Mouse (Mus musculus) C2C12 (cell line): ENCODE data around the gene S100a3. TPM values are rescaled to one million over a fixed set of nuclear protein-coding genes. Genes with fewer than 3 reads are reported as not detected.

Source experiments
- H3K27me3 ChIP-seq: one replicate; pipeline ENCODE4 v1.6.1; 2011; ENCODE audit not compliant: control insufficient read depth, insufficient read depth, insufficient read length
- H3K36me3 ChIP-seq: one replicate; pipeline ENCODE4 v1.6.1; 2011; ENCODE audit not compliant: control insufficient read depth, insufficient read depth
- H3K4me3 ChIP-seq: one replicate; pipeline ENCODE4 v1.5.1; 2011; ENCODE audit warnings: mild to moderate bottlenecking, control low read depth; ENCODE audit not compliant: poor library complexity, insufficient read depth, severe bottlenecking
- H3K79me2 ChIP-seq: one replicate; pipeline ENCODE4 v1.6.1; 2011; ENCODE audit not compliant: control insufficient read depth, insufficient read depth
- H3K79me3 ChIP-seq: one replicate; pipeline ENCODE4 v1.6.1; 2011; ENCODE audit warnings: low read depth, control low read depth
- H3ac ChIP-seq: one replicate; pipeline ENCODE3; 2011; ENCODE audit warnings: low read depth; ENCODE audit not compliant: control insufficient read depth, insufficient read length
- CEBPB ChIP-seq: IDR thresholded peaks from one replicate; pipeline ENCODE4 v1.6.1; 2011; ENCODE audit warnings: low read depth, mild to moderate bottlenecking, control low read depth, moderate library complexity
- CTCF ChIP-seq: IDR thresholded peaks from one replicate; pipeline ENCODE4 v1.5.1; 2011; ENCODE audit not compliant: control insufficient read depth, insufficient read depth, insufficient read length
- FOSL1 ChIP-seq: IDR thresholded peaks from one replicate; pipeline ENCODE4 v1.8.0; 2011; ENCODE audit warnings: mild to moderate bottlenecking, low read length; ENCODE audit not compliant: poor library complexity, insufficient read depth, severe bottlenecking
- MAX ChIP-seq: IDR thresholded peaks from one replicate; pipeline ENCODE4 v1.6.1; 2011; ENCODE audit warnings: mild to moderate bottlenecking, control low read depth
- MYOD1 ChIP-seq: IDR thresholded peaks from one replicate; pipeline ENCODE4 v1.6.1; 2011; ENCODE audit warnings: low read depth; ENCODE audit not compliant: control insufficient read depth, insufficient read length
- MYOG ChIP-seq: IDR thresholded peaks from one replicate; pipeline ENCODE4 v1.6.1; 2011; ENCODE audit not compliant: control insufficient read depth, insufficient read length; ENCODE audit errors: extremely low read depth
- USF1 ChIP-seq: IDR thresholded peaks from one replicate; pipeline ENCODE4 v1.6.1; 2011; ENCODE audit warnings: low read depth, mild to moderate bottlenecking, control low read depth, moderate library complexity
- polyA plus RNA-seq: library from polyadenylated mRNA; unstranded; fragments of >200 nt; fragmentation: generic; extraction: Trizol; gene quantifications from one replicate; pipeline ENCODE4 v1.2.1, GENCODE M21; 2012; ENCODE audit warnings: missing spikeins

Gene S100a3
- polyA plus RNA-seq, 1 experiment: 22.0 TPM

DNA sequence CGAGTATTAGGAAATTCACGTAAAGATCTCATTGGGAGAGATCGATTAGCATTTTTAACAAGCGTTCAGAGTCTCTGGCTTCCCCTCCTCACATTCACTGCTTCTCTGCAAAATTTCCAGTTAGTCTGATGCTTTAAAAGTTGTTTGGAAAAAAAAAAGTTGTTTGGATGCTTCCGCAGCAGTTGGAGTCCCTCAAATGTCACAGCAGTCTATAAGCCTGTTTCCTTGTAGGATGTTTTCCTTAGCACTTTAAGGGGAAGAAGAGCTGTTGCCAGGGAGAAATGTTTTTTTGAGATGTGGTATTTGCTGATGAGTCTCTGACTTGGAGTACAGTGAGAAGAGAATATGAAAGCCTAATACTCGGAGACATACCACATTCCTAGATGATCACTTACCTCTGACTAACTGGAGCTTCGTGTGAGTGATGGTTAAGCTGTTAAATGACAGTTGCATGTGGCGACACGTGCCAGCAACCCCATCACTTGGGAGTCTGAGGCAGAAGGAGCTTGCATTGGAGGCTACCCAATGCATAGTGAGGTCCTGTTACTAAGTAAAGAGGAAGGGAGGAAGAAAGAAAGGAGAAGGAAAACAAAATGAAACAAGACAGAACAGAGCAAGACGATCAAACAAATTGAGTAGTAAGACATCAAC is 16.1 kb downstream of the S100a3 start:
- Histone ChIP-seq H3K4me3 (no peak overlapping the region), H3K27me3 (no peaks in the 10 kb centered on the region), H3K79me2 (no peaks in the 10 kb centered on the region), H3K79me3 (no peaks in the 10 kb centered on the region), H3ac (no peak overlapping the region), H3K36me3 (no peaks in the 10 kb centered on the region)
- peak; percentile 48 for TF ChIP-seq USF1
- TF ChIP-seq CTCF: no peak
- TF ChIP-seq FOSL1: no peak
- TF ChIP-seq MAX: peak; percentile 91
- TF ChIP-seq MYOD1: peak; percentile 52

DNA sequence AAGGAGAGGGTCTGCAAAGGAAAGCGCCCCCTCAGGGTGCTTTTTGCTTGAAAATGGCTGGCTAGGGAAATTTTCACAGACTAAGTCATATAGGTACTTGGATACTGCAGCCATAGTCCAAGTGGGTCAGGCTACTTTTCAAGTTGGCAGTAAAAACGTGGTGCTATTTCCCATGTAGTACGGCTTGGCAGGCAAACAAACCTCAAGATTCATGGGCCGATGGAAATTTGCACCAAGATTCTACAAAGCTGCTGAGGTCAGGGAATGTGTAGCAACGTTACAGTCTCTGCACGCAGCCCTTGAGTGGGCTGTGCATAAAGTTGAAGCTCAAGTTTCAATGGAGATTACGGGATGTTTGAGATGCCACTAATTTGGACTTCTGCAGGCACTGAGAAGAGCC is 19.1 kb downstream of the S100a3 start:
- Histone ChIP-seq H3K36me3 (no peaks in the 10 kb centered on the region), H3K79me2 (no peaks in the 10 kb centered on the region), H3ac (no peak overlapping the region), H3K27me3 (no peaks in the 10 kb centered on the region), H3K79me3 (no peaks in the 10 kb centered on the region), H3K4me3 (no peak overlapping the region)
- TF ChIP-seq MYOG (no peak), CTCF (no peak), MAX (no peak), CEBPB (no peak), USF1 (no peak), MYOD1 (no peak), FOSL1 (no peak)

DNA sequence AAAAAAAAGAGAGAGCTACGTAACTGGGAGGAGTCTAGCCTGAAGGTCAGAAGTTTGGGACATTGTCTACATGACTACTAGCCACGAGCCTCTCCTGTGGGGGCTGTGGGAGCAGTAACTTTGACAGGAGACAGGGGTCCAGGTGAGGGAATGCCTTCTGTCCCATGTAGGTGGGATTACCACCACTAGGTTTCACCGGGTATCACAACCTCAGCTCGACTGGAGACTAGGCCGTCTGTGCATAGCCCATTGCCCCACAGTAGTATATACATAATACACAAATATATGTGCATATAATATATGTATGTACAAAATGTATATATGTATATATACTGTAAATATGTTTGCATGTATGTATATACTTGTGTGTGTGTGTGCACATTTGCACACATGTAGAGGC is 20.8 kb downstream of the S100a3 start:
- H3K79me3 ChIP-seq: no peaks in the 10 kb centered on the region
- H3K4me3 ChIP-seq: no peak overlapping the region
- no peak for TF ChIP-seq MYOG
- TF ChIP-seq CTCF: no peak
- TF ChIP-seq USF1: no peak
- TF ChIP-seq MYOD1: no peak
- TF ChIP-seq MAX: no peak
- TF ChIP-seq FOSL1: no peak
- no peak overlapping the region for H3ac ChIP-seq
- H3K27me3 ChIP-seq: no peaks in the 10 kb centered on the region
- H3K36me3 ChIP-seq: no peaks in the 10 kb centered on the region
- H3K79me2 ChIP-seq: no peaks in the 10 kb centered on the region

DNA sequence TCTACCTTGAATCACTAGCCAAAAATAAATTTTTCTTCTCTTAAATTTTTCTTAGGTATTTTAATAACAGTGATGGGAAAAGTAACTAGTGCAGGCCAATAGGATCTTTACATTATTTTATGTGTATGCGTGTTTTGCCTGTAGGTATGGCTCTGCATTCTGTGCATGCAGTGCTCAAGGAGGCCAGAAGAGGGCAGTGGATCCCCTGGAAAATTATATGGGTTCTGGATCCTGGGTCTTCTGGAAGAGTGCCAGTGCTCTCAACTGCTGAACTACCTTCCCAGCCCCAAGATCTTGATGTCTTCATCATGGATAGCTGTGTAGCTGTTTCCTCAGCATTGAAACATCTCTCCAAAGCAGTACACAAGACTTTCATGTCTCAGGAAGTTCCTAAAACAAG is 21.8 kb downstream of the S100a3 start:
- Histone ChIP-seq H3K79me3 (no peaks in the 10 kb centered on the region), H3K4me3 (no peak overlapping the region), H3K27me3 (no peaks in the 10 kb centered on the region), H3K36me3 (no peaks in the 10 kb centered on the region), H3K79me2 (no peaks in the 10 kb centered on the region), H3ac (no peak overlapping the region)
- TF ChIP-seq USF1 (no peak), CEBPB (no peak), CTCF (no peak), MYOG (no peak), FOSL1 (no peak), MYOD1 (no peak), MAX (no peak)

DNA sequence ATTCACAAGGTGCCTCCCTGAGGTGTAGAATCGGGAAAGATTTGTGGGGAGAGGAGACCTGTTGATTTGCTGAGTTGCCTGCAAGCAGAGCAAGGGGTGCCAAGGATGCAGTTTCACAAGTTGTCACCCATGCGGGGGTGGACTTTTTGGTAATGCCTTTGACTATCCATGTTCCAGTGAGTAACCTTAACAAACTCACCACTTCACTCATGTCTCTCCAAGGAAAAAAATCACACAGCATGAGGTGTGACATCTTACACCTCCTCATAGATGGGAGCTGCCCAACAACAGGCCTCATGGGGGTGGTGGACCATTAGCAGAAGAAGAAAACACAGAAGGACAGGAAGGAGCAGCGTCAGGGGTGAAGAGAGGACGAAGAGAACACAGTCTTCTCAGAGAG is 22.2 kb downstream of the S100a3 start:
- no peaks in the 10 kb centered on the region for H3K79me3 ChIP-seq

DNA sequence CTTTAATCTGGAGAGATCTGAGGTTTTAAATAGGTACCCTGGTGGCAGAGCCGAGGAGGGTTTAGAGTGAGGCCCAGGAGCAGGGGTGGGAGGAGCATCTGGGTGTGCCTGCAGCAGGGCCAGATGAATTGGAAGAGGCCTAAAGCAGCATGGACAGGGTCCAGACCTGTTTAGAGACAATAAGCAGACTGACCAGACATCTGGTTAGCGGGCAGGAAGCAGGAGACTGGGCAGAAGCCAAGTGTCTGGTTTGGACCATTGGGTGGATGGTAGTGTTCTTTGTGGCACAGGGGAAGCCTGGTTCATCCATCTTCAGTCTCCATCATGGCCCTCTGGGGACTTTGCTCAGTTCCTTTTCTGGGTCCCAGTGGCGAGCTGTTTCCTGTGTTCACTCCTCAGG is 23.5 kb downstream of the S100a3 start:
- Histone ChIP-seq H3K79me3 (no peaks in the 10 kb centered on the region), H3K27me3 (no peaks in the 10 kb centered on the region)
- TF ChIP-seq MAX: no peak
- TF ChIP-seq CTCF: no peak
- TF ChIP-seq USF1: no peak
- TF ChIP-seq MYOD1: no peak
- no peak for TF ChIP-seq MYOG
- TF ChIP-seq FOSL1: no peak
- no peak for TF ChIP-seq CEBPB

More for the DNA sequence above, 22.2 kb downstream of the S100a3 start:
- Histone ChIP-seq H3K27me3 (no peaks in the 10 kb centered on the region), H3ac (no peak overlapping the region), H3K79me2 (no peaks in the 10 kb centered on the region), H3K36me3 (no peaks in the 10 kb centered on the region), H3K4me3 (no peak overlapping the region)
- TF ChIP-seq MYOD1: no peak
- no peak for TF ChIP-seq MYOG
- TF ChIP-seq CTCF: no peak
- TF ChIP-seq MAX: no peak
- no peak for TF ChIP-seq CEBPB
- no peak for TF ChIP-seq FOSL1
- TF ChIP-seq USF1: no peak

More for the DNA sequence above, 23.5 kb downstream of the S100a3 start:
- Histone ChIP-seq H3K4me3 (no peak overlapping the region), H3ac (no peak overlapping the region), H3K79me2 (no peaks in the 10 kb centered on the region), H3K36me3 (no peaks in the 10 kb centered on the region)
